Mouse (Mus musculus) stomach, embryonic 16.5 days (tissue): Measurements from ENCODE around the gene Zscan26. TPM values are rescaled to one million over a fixed set of nuclear protein-coding genes. Genes with fewer than 3 reads are reported as not detected.

Experiments
- ATAC-seq: fragments of 200-750 bp; cut with Nextera tagmentation; 2 replicates; pipeline ENCODE4 v1.8.0; 2017; ENCODE audit warnings: moderate number of reproducible peaks, moderate TSS enrichment; ENCODE audit not compliant: insufficient read depth, low FRiP score
- H3K27ac ChIP-seq: fragments of 300-500 bp; sonication (generic); 2 replicates; pipeline ENCODE4 v1.5.1; 2014; ENCODE audit warnings: low read length
- H3K27me3 ChIP-seq: fragments of 300-500 bp; sonication (generic); 2 replicates; pipeline ENCODE4 v1.6.1; 2014; ENCODE audit warnings: low read length, control low read depth, mixed read lengths; ENCODE audit not compliant: control insufficient read depth, insufficient read depth
- H3K36me3 ChIP-seq: fragments of 300-500 bp; sonication (generic); 2 replicates; pipeline ENCODE4 v1.6.1; 2014; ENCODE audit warnings: low read length; ENCODE audit not compliant: control insufficient read depth, insufficient read depth
- H3K4me1 ChIP-seq: fragments of 300-500 bp; sonication (generic); 2 replicates; pipeline ENCODE4 v1.6.1; 2014; ENCODE audit warnings: low read length, control low read depth, mixed read lengths; ENCODE audit not compliant: control insufficient read depth, insufficient read depth
- H3K4me2 ChIP-seq: fragments of 300-500 bp; sonication (generic); 2 replicates; pipeline ENCODE4 v1.6.1; 2014; ENCODE audit warnings: low read depth, low read length, mixed read lengths
- H3K4me3 ChIP-seq: fragments of 300-500 bp; sonication (generic); replicated peaks from 2 replicates; pipeline ENCODE4 v1.5.1; 2014; ENCODE audit warnings: mild to moderate bottlenecking, low read length
- H3K9ac ChIP-seq: fragments of 300-500 bp; sonication (generic); 2 replicates; pipeline ENCODE4 v1.6.1; 2014; ENCODE audit warnings: low read length
- H3K9me3 ChIP-seq: fragments of 300-500 bp; sonication (generic); replicated peaks from 2 replicates; pipeline ENCODE4 v1.6.1; 2016; ENCODE audit warnings: low read length, control low read depth; ENCODE audit not compliant: control insufficient read depth
- WGBS: fragments of 180-500 bp; shearing (Covaris S2); extraction: QIAGEN DNeasy Blood & Tissue Kit; methylation state at CpG from one replicate; pipeline ENCODE4 v1.1.7; 2014; 5-methylcytosine and 5-hydroxymethylcytosine counted together
- polyA plus RNA-seq: library from polyadenylated mRNA; unstranded; fragments of >200 nt; fragmentation: Nextera tagmentation; extraction: Ambion mirVana; gene quantifications from 2 replicates; pipeline ENCODE4 v1.2.1, GENCODE M21; 2015

The Zscan26 gene
- polyA plus RNA-seq, 1 experiment from 2014 or later, result 27.1 TPM

GRCm38 (mm10) chr13:21414231-21415212 is 39.0 kb downstream of the Zscan26 start:
- WGBS, result 50% methylated on average over 14 of the region's 15 CpGs
- H3K27ac ChIP-seq, result peak overlapping the region; percentile 75

GRCm38 (mm10) chr13:21408805-21409459 is 44.6 kb downstream of the Zscan26 start:
- peak overlapping the region; percentile 87; the same call in 1 of the 2 replicates for H3K27ac ChIP-seq
- peak overlapping the region; percentile 61 for H3K4me3 ChIP-seq
- 52% methylated on average over 11 of the region's 11 CpGs for WGBS
- ATAC-seq, result no peak
- H3K4me2 ChIP-seq, result peak overlapping the region; percentile 75
- H3K36me3 ChIP-seq, result no peaks in the 10 kb centered on the region
- peaks cover 5% of the 10 kb centered on the region; the same call in 1 of the 2 replicates for H3K4me1 ChIP-seq
- H3K27me3 ChIP-seq, result no peaks in the 10 kb centered on the region
- no peaks in the 10 kb centered on the region for H3K9me3 ChIP-seq
- peak overlapping the region; percentile 81 for H3K9ac ChIP-seq

More at GRCm38 (mm10) chr13:21414231-21415212, 39.0 kb downstream of the Zscan26 start:
- no peaks in the 10 kb centered on the region for H3K9me3 ChIP-seq
- ATAC-seq, result peak; percentile 83
- H3K4me2 ChIP-seq, result peak overlapping the region; percentile 11; the same call in 1 of the 2 replicates
- H3K4me1 ChIP-seq, result peaks cover 7% of the 10 kb centered on the region; the same call in 1 of the 2 replicates
- no peak overlapping the region for H3K9ac ChIP-seq
- H3K4me3 ChIP-seq, result no peak overlapping the region
- H3K36me3 ChIP-seq, result no peaks in the 10 kb centered on the region
- no peaks in the 10 kb centered on the region for H3K27me3 ChIP-seq

- Histone ChIP-seq H3K4me3 (peak overlapping the region; percentile 61), H3K27ac (peak overlapping the region; percentile 87), H3K4me1 (peaks cover 5% of the 10 kb centered on the region; the same call in 1 of the 2 replicates), H3K4me2 (peak overlapping the region; percentile 75), H3K36me3 (no peaks in the 10 kb centered on the region), H3K9me3 (no peaks in the 10 kb centered on the region), H3K9ac (peak overlapping the region; percentile 81), H3K27me3 (no peaks in the 10 kb centered on the region)
- WGBS, result 4% methylated on average over 27 of the region's 27 CpGs
- peak; percentile 96 for ATAC-seq
These were observed 45.3 kb downstream of the Zscan26 start for GRCm38 (mm10) chr13:21407969-21408804.

GRCm38 (mm10) chr13:21407341-21407740 is 46.2 kb downstream of the Zscan26 start:
- H3K4me3 ChIP-seq, result no peak overlapping the region
- H3K9me3 ChIP-seq, result no peaks in the 10 kb centered on the region
- H3K27me3 ChIP-seq, result no peaks in the 10 kb centered on the region
- H3K4me2 ChIP-seq, result peak overlapping the region; percentile 75; the same call in 1 of the 2 replicates
- 74% methylated on average over 11 of the region's 11 CpGs for WGBS
- H3K4me1 ChIP-seq, result peaks cover 5% of the 10 kb centered on the region; the same call in 1 of the 2 replicates
- H3K9ac ChIP-seq, result peak overlapping the region; percentile 81; the same call in 1 of the 2 replicates
- peak overlapping the region; percentile 87; the same call in 1 of the 2 replicates for H3K27ac ChIP-seq
- no peaks in the 10 kb centered on the region for H3K36me3 ChIP-seq
- ATAC-seq, result no peak

GRCm38 (mm10) chr13:21402848-21403247 is 50.7 kb downstream of the Zscan26 start:
- H3K4me3 ChIP-seq, result peak overlapping the region; percentile 86
- no peaks in the 10 kb centered on the region for H3K9me3 ChIP-seq
- peaks cover 13% of the 10 kb centered on the region for H3K4me1 ChIP-seq
- no peak overlapping the region for H3K27ac ChIP-seq
- H3K36me3 ChIP-seq, result no peaks in the 10 kb centered on the region
- no peaks in the 10 kb centered on the region for H3K27me3 ChIP-seq
- peak overlapping the region; percentile 94 for H3K9ac ChIP-seq
- H3K4me2 ChIP-seq, result peak overlapping the region; percentile 69
- no peak for ATAC-seq
- 0% methylated on average over 2 of the region's 2 CpGs for WGBS

GRCm38 (mm10) chr13:21402287-21402846 is 51.2 kb downstream of the Zscan26 start, which contains the start of gene Zkscan3:
Gene Zkscan3 (minus strand): TSS chr13:21402755.
- ATAC-seq, result peak; percentile 93
- Histone ChIP-seq H3K4me1 (peaks cover 12% of the 10 kb centered on the region), H3K36me3 (no peaks in the 10 kb centered on the region), H3K4me3 (peak within 1 kb of the TSS; percentile 86), H3K27me3 (no peaks in the 10 kb centered on the region), H3K9ac (peak within 1 kb of the TSS; percentile 94), H3K4me2 (peak within 1 kb of the TSS; percentile 69), H3K27ac (peak within 1 kb of the TSS; percentile 82), H3K9me3 (no peaks in the 10 kb centered on the region)
- WGBS, result 0% methylated on average over 35 of the region's 35 CpGs

- H3K9ac ChIP-seq, result peak overlapping the region; percentile 94
- 0 out of 2 replicates have a peak, but pooled peaks have one; percentile 31 for ATAC-seq
- H3K4me3 ChIP-seq, result peak overlapping the region; percentile 86
- no peaks in the 10 kb centered on the region for H3K36me3 ChIP-seq
- H3K27ac ChIP-seq, result peak overlapping the region; percentile 82
- H3K4me2 ChIP-seq, result peak overlapping the region; percentile 69
- H3K9me3 ChIP-seq, result no peaks in the 10 kb centered on the region
- WGBS, result 5% methylated on average over 12 of the region's 12 CpGs
- H3K4me1 ChIP-seq, result peaks cover 12% of the 10 kb centered on the region
- no peaks in the 10 kb centered on the region for H3K27me3 ChIP-seq
These were observed 51.8 kb downstream of the Zscan26 start for GRCm38 (mm10) chr13:21401636-21402286.

GRCm38 (mm10) chr13:21401166-21401565 is 52.4 kb downstream of the Zscan26 start:
- peak overlapping the region; percentile 52; the same call in 1 of the 2 replicates for H3K9ac ChIP-seq
- ATAC-seq, result no peak
- H3K4me3 ChIP-seq, result peak overlapping the region; percentile 86
- peak overlapping the region; percentile 69 for H3K4me2 ChIP-seq
- no peaks in the 10 kb centered on the region for H3K36me3 ChIP-seq
- H3K27ac ChIP-seq, result no peak overlapping the region
- no peaks in the 10 kb centered on the region for H3K9me3 ChIP-seq
- H3K4me1 ChIP-seq, result peaks cover 12% of the 10 kb centered on the region
- no peaks in the 10 kb centered on the region for H3K27me3 ChIP-seq
- WGBS, result 67% methylated on average over 3 of the region's 3 CpGs
